Mouse (Mus musculus): ENCODE results near the gene Tmem235. TPM values are rescaled to one million over a fixed set of nuclear protein-coding genes. Genes with fewer than 3 reads are reported as not detected.
A peak's percentile ranks its signal among the peaks of the same experiment; 100 is the strongest.
"Not testable (repeated sequence)": the region's sequence is repeated elsewhere in the genome, so short reads cannot be mapped to it uniquely, and the experiment has no call there.

Tmem235 gene
- polyA plus RNA-seq, 1 experiment = not detected

GRCm38 (mm10) chr11:117832086-117832969, 28.2 kb upstream of the Tmem235 start:
- Histone ChIP-seq H3K27ac (ENCODE audit: insufficient read depth, low read length) (peak overlapping the region; percentile 87), H3K27me3 (ENCODE audit: control insufficient read depth, insufficient read depth, low read length) (no peaks in the 10 kb centered on the region), H3K4me1 (ENCODE audit: control insufficient read depth, insufficient read depth, insufficient read length) (peaks cover 15% of the 10 kb centered on the region; the same call in 1 of the 2 replicates), H3K4me3 (ENCODE audit: extremely low read depth, insufficient read depth, insufficient read length) (peak overlapping the region; percentile 67), H3K36me3 (ENCODE audit: control insufficient read depth, insufficient read depth, low read length) (no peaks in the 10 kb centered on the region; the same call in 1 of the 2 replicates)
- WGBS = 5% methylated on average over 28 of the region's 28 CpGs
- DNase-seq (ENCODE audit: low read depth in 1 of 2, low spot score in 2 of 2) = peak; percentile 89 to 91
- peak; percentile 24; the same call in 1 of the 2 replicates for TF ChIP-seq POLR2A (IDR thresholded peaks at IDR 0.05; ENCODE audit: low read depth, low read length)
- peak; percentile 78 for TF ChIP-seq CTCF (IDR thresholded peaks at IDR 0.05; ENCODE audit: extremely low read depth, insufficient read depth, insufficient read length, insufficient replicate concordance)

GRCm38 (mm10) chr11:117833509-117833908, 27.0 kb upstream of the Tmem235 start:
- not testable (repeated sequence) for H3K36me3 ChIP-seq (ENCODE audit: control insufficient read depth, insufficient read depth, low read length); H3K27me3 ChIP-seq (ENCODE audit: control insufficient read depth, insufficient read depth, low read length); H3K4me1 ChIP-seq (ENCODE audit: control insufficient read depth, insufficient read depth, insufficient read length); H3K27ac ChIP-seq (ENCODE audit: insufficient read depth, low read length); H3K4me3 ChIP-seq (ENCODE audit: extremely low read depth, insufficient read depth, insufficient read length); DNase-seq (ENCODE audit: low read depth in 1 of 2, low spot score in 2 of 2)
- 78% methylated on average over 6 of the region's 6 CpGs for WGBS

- TF ChIP-seq POLR2A (IDR thresholded peaks at IDR 0.05; ENCODE audit: low read depth, low read length) (no peak), CTCF (IDR thresholded peaks at IDR 0.05; ENCODE audit: extremely low read depth, insufficient read depth, insufficient read length, insufficient replicate concordance) (no peak)
- no peak overlapping the region for H3K27ac ChIP-seq (ENCODE audit: insufficient read depth, low read length)
- no peaks in the 10 kb centered on the region for H3K27me3 ChIP-seq (ENCODE audit: control insufficient read depth, insufficient read depth, low read length)
- peaks cover 2% of the 10 kb centered on the region; the same call in 1 of the 2 replicates for H3K36me3 ChIP-seq (ENCODE audit: control insufficient read depth, insufficient read depth, low read length)
- DNase-seq (ENCODE audit: low read depth in 1 of 2, low spot score in 2 of 2) = no peak
- peaks cover 3% of the 10 kb centered on the region; the same call in 1 of the 2 replicates for H3K4me1 ChIP-seq (ENCODE audit: control insufficient read depth, insufficient read depth, insufficient read length)
- WGBS = 95% methylated on average over 8 of the region's 8 CpGs
- no peak overlapping the region for H3K4me3 ChIP-seq (ENCODE audit: extremely low read depth, insufficient read depth, insufficient read length)
Observed at GRCm38 (mm10) chr11:117834086-117834485, 26.5 kb upstream of the Tmem235 start.

- no peaks in the 10 kb centered on the region for H3K4me1 ChIP-seq (ENCODE audit: control insufficient read depth, insufficient read depth, insufficient read length)
- TF ChIP-seq POLR2A (IDR thresholded peaks at IDR 0.05; ENCODE audit: low read depth, low read length) (no peak), CTCF (IDR thresholded peaks at IDR 0.05; ENCODE audit: extremely low read depth, insufficient read depth, insufficient read length, insufficient replicate concordance) (no peak)
- 62% methylated on average over 13 of the region's 13 CpGs for WGBS
Observed at GRCm38 (mm10) chr11:117836306-117836705, 24.2 kb upstream of the Tmem235 start.

GRCm38 (mm10) chr11:117838572-117838971, 22.0 kb upstream of the Tmem235 start:
- Histone ChIP-seq H3K27ac (ENCODE audit: insufficient read depth, low read length) (peak overlapping the region; percentile 12; the same call in 1 of the 2 replicates), H3K27me3 (ENCODE audit: control insufficient read depth, insufficient read depth, low read length) (no peaks in the 10 kb centered on the region), H3K4me1 (ENCODE audit: control insufficient read depth, insufficient read depth, insufficient read length) (no peaks in the 10 kb centered on the region), H3K36me3 (ENCODE audit: control insufficient read depth, insufficient read depth, low read length) (peaks cover 2% of the 10 kb centered on the region; the same call in 1 of the 2 replicates), H3K4me3 (ENCODE audit: extremely low read depth, insufficient read depth, insufficient read length) (no peak overlapping the region)
- no peak for DNase-seq (ENCODE audit: low read depth in 1 of 2, low spot score in 2 of 2)
- no peak for TF ChIP-seq POLR2A (IDR thresholded peaks at IDR 0.05; ENCODE audit: low read depth, low read length)
- TF ChIP-seq CTCF (IDR thresholded peaks at IDR 0.05; ENCODE audit: extremely low read depth, insufficient read depth, insufficient read length, insufficient replicate concordance) = no peak
- 81% methylated on average over 2 of the region's 2 CpGs for WGBS

More at GRCm38 (mm10) chr11:117836306-117836705, 24.2 kb upstream of the Tmem235 start:
- Histone ChIP-seq H3K27me3 (ENCODE audit: control insufficient read depth, insufficient read depth, low read length) (no peaks in the 10 kb centered on the region), H3K36me3 (ENCODE audit: control insufficient read depth, insufficient read depth, low read length) (peaks cover 2% of the 10 kb centered on the region; the same call in 1 of the 2 replicates), H3K27ac (ENCODE audit: insufficient read depth, low read length) (no peak overlapping the region), H3K4me3 (ENCODE audit: extremely low read depth, insufficient read depth, insufficient read length) (no peak overlapping the region)
- no peak for DNase-seq (ENCODE audit: low read depth in 1 of 2, low spot score in 2 of 2)

GRCm38 (mm10) chr11:117839021-117839420, 21.5 kb upstream of the Tmem235 start:
- H3K27me3 ChIP-seq (ENCODE audit: control insufficient read depth, insufficient read depth, low read length) = no peaks in the 10 kb centered on the region
- peaks cover 2% of the 10 kb centered on the region; the same call in 1 of the 2 replicates for H3K36me3 ChIP-seq (ENCODE audit: control insufficient read depth, insufficient read depth, low read length)
- 75% methylated on average over 1 of the region's 1 CpGs for WGBS
- DNase-seq (ENCODE audit: low read depth in 1 of 2, low spot score in 2 of 2) = no peak
- no peak overlapping the region for H3K4me3 ChIP-seq (ENCODE audit: extremely low read depth, insufficient read depth, insufficient read length)
- TF ChIP-seq CTCF (IDR thresholded peaks at IDR 0.05; ENCODE audit: extremely low read depth, insufficient read depth, insufficient read length, insufficient replicate concordance) (no peak), POLR2A (IDR thresholded peaks at IDR 0.05; ENCODE audit: low read depth, low read length) (no peak)
- H3K27ac ChIP-seq (ENCODE audit: insufficient read depth, low read length) = no peak overlapping the region
- no peaks in the 10 kb centered on the region for H3K4me1 ChIP-seq (ENCODE audit: control insufficient read depth, insufficient read depth, insufficient read length)

- Histone ChIP-seq H3K27ac (ENCODE audit: insufficient read depth, low read length) (no peak overlapping the region), H3K36me3 (ENCODE audit: control insufficient read depth, insufficient read depth, low read length) (0 out of 2 replicates have a peak, but pooled peaks cover 2% of the 10 kb centered on the region), H3K4me3 (ENCODE audit: extremely low read depth, insufficient read depth, insufficient read length) (no peak overlapping the region), H3K4me1 (ENCODE audit: control insufficient read depth, insufficient read depth, insufficient read length) (no peaks in the 10 kb centered on the region), H3K27me3 (ENCODE audit: control insufficient read depth, insufficient read depth, low read length) (no peaks in the 10 kb centered on the region)
- TF ChIP-seq POLR2A (IDR thresholded peaks at IDR 0.05; ENCODE audit: low read depth, low read length) = no peak
- TF ChIP-seq CTCF (IDR thresholded peaks at IDR 0.05; ENCODE audit: extremely low read depth, insufficient read depth, insufficient read length, insufficient replicate concordance) = no peak
- 69% methylated on average over 1 of the region's 1 CpGs for WGBS
- no peak for DNase-seq (ENCODE audit: low read depth in 1 of 2, low spot score in 2 of 2)
Observed at GRCm38 (mm10) chr11:117840910-117841309, 19.6 kb upstream of the Tmem235 start.

Data from spleen, adult 2 months (tissue).